Mouse (Mus musculus) c-Kit-positive CD71-positive TER-119-negative erythroid progenitor cells, embryonic 14.5 days (primary cell): ENCODE measurements at regions not wholly inside any gene's neighbourhood (a gene's known extent, or its start where the extent isn't known, plus 50 kb on each side); places are given as distances from the start of the nearest gene placed in this dataset.
A peak's percentile ranks its signal among the peaks of the same experiment; 100 is the strongest.
"Not testable (repeated sequence)": the region's sequence is repeated elsewhere in the genome, so short reads cannot be mapped to it uniquely, and the experiment has no call there.

Source experiments
- DNase-seq: peaks from one replicate; pipeline ENCODE4 v3.0.0-alpha.2; 2013; ENCODE audit warnings: low read depth

DNA sequence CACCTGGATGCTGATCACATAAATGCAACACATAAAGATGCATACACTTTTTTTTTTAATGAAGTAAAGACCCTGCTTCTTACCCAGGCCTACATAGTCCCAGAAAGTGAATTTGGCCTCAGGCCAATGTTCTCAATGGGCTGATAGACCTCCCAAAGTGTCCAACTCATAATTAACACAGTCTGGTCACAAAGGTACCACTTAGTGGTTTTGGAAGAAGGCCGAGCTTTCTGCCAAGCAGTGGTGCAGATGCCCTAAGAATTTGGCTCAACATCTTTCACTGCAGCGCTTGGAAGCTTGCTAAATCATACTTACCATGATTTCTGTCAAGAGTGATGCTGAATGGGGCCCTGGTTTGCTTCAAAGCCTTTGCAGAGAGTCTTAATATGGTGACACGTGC lies 706.4 kb upstream of the Rag2 start:
- no peak for DNase-seq

DNA sequence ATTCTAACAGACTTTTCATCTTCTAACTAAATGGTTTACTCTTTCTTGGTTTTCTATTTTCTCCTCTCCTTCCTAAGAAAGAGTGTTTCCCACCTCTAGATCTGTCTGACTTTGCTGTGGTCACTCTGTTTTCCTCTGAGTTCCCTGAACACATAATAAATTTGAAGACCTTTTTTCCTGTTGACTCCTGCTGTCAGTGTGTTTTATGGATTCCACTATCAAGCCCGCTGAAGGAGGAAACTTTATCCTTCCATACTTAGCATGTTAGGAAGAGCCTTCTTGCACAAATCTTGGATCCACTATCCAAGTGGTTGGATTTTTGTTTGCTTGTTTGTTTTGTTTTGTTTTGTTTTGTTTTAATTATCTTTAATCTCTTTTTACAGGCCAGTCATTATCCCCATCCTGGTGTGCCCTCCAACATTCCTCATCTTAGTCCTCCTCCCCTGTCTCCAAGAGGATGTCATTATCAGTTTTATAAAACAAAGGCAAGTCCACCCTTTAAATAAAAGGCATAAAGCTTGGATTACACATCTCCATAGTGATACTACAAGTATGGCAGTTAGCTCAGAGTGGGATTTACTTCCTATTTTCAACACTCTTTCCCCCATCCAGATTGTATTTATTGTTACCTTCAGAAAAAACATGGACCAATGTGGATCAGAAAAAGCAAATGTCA lies 704.8 kb upstream of the Rag2 start:
- no peak for DNase-seq

DNA sequence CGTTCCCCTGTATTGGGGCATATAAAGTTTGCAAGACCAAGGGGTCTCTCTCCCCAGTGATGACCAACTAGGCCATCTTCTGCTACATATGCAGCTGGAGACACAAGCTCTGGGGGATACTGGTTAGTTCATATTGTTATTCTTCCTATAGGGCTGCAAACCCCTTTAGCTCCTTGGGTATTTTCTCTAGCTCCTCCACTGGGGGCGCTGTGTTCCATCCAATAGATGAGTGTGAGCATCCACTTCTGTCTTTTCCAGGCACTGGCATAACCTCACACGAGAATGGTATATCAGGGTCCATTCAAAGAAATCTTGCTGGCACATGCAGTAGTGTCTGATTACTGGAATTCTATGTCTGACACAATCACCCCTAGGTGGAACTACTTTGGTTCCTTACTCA lies 675.9 kb upstream of the Rag2 start:
- DNase-seq: not testable (repeated sequence)

DNA sequence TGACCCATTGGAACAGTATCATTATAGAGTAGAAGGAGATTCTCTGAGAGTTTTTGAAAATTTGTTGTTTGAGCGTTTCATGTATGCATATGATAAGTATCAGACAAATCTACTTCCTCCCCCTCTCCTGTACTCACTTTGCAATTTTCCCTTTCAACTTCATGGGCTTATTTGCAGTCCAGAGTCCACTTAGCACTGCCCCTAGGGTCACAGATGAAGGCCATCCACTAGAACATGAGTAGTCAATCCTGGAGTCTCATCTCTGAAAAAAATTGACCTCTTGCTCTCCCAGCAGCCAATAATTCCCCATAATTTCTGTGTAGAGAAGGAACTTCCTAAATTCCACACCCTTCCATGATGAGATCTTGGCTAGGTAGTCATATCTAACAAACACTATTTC lies 665.1 kb upstream of the Rag2 start:
- no peak for DNase-seq

DNA sequence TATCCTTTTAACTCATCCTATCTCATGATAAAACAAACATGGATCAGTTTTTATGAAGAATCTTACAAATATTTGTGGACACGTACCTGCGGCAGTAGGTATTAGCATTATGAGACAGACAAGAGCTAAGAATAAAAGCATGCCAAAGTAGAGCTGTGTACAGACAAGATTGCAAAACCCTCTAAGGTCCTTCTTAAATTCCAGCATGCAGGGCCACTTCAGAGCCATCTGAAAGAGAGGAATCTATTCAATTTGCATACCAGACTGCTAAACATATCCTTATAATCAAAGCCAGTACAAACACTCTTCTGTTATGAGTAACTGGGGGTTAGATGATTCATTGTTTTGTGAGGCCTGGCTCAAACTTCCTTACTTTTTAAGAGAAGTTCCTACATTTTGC lies 659.9 kb upstream of the Rag2 start:
- DNase-seq: no peak

DNA sequence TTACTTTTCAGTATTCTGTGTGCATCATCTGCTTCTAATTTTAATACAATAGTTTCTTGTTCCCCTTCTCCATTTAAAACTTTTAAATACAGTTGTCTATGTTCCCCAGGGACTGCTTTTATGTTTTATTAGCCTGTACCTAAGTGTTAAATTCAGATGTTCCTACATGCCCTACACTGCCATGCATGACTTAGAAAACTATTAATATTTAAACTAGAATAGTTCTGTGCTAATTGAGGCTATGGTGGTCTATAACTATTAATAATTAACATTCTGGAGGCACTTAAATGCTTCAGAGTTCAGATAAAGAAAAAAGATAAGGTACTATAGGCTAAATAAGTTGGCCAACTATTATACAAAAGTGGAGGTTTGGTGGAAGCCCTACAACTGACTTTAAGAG lies 647.3 kb upstream of the Rag2 start:
- no peak for DNase-seq

DNA sequence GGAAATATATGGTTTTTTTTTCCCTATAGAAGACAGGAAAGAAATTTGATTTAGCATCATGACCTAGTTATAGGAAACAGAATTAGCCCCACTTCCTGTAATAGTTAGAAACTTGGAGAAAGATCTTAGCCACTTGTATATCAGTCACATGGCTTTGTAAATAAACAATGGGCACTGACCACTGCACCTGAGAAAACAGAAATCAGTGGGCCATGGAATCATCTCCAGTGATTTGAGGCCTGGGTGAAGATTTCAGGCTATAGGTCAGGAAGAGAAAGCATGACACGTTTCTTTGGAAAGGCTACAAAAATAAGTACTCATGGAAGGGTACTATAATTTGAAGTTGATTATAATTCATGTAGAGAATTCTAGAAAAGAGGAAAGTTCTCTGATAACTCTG lies 642.2 kb upstream of the Rag2 start:
- no peak for DNase-seq

DNA sequence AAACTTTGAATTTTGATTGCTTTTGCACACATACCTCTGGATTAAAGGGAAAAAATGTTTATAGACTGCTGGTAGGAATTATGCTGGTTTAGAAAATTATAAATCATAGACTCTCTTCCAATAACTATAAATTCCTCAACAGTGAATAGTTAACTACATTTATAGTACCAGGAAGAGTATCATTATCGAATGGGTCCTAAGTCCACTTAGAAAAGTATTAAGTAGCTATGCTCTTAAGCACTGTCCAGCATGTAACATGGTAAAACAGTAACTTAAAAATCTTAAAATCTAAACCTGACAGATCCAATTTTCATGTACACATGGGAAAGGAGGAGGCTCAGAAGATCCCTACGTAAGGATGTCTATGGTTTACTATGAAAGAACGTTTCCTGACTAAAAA lies 609.2 kb upstream of the Rag2 start:
- no peak for DNase-seq

DNA sequence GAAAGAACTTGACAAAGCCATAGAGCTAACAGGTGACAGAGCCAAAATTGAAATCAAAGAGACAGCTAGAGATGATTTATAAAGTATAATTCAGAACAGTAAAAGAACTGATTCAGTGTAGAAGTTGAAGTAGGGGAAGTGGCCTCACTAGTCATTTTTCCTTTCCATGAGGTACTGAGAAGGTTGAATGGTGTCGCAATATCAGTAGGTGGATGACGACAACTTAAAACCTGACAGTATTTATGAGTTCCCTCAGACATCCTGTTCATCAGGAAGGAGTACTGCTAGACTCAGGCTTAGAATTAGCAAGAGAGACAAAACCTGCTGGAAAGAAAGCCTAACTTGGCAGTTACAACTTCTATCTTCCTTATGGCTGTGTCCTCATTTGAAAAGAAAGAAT lies 605.1 kb upstream of the Rag2 start:
- no peak for DNase-seq

DNA sequence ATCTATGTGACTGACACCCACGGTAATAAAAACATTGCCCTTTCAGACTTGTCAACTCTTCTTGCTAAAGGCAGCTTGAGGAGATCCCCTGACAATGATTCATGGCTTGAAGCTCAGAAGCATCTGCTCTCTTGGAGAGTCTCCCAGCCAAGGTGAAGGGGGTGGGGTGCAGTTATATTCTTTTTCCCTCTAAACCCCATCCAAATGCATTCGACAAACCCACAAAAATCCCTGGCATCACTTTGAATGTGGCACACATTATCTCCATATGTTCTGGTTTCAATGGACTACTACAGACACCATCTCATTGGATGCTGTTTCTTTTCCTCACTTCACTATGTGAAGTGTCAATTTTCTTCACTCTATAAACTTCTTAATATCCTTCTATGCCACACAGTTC lies 603.0 kb upstream of the Rag2 start:
- no peak for DNase-seq

DNA sequence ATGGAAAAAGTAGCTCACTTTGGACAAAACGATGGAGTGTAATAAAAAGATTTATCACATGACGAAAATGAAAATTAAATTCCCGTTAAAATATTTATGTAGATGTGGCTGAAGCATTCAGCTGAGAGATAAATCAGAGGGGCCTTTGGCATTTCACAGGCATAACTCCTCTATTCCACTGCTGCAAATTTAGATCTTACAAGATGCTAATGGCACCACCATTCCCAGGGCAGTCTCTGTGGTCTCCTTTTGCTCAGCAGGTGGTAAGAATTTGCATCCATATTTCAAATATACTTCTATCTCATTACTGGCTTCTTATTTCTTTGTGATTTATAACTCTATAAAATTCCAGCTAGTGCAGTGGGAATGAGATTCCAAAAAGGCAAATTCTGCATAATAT lies 581.5 kb upstream of the Rag2 start:
- DNase-seq: no peak

DNA sequence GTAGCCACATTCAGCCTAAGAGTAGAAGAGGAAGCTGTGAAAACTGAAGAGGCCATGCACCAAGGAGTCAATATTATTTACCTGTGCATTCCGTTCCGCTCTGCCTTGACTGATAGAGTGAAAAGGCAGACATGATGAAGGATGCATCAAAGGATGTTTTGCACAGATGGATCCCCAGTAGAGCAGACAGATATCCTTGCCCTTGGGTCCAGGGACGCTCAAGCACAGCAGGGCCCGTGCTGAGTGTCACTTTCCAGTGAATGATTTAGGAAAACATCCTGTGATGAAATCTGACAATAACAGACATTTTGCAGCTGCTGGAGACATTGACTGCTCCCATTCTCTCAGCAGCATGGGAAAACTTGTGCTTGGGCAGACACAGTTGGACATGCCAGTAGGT lies 561.6 kb upstream of the Rag2 start:
- DNase-seq: no peak

DNA sequence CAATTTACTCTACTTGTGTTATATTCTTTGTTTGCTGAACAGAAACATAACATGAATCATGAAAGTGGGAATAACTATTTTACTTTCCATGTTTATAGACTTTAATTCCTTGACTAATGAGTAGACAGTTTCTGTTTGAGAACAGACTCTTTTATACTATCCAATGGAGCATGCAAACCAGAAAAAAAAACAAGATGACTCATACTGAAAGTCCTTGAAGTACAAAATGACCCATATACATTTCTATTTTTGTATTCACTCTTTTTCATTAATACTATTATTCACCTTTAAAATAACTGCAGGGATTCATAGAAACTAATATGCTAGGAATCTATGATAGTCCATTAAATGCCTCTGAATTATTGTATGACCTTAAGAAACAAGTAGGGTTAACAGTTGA lies 549.5 kb upstream of the Rag2 start:
- no peak for DNase-seq

DNA sequence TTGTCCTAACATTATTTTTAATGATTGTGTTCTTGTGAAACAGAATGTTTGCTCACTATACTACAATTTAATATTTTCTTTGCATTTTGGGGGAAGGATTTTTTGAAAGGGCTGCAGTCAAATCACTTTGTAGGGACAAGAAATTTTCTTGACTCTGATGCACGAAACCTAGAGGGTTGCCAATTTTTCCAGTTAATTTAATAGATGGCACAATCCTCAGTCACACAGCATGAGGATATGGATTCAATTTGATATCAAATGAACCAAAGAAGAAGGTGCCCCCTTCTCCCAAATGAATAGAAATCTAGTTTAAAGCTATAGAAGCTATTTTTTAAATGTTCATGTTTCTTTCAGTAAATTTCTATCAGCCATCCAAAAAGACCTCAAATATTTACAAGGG lies 544.3 kb upstream of the Rag2 start:
- no peak for DNase-seq

DNA sequence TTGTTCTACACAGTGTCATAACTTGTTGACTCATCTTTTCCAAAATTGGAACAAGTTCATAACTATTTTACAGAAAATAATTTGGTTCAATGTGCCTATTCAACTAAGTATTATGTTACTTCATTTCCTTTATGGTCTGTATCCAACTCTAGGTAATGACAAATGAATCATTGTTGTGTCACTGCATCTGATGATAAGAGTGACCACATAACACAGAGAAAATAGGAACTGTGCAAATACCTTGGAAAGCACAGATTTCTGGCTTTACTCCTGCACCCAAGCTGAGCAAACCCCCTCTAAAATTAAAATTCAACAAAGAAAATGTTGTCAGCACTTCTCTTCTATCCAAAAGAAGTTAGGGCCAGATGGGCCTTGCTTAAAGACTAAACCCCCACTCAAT lies 540.7 kb upstream of the Rag2 start:
- no peak for DNase-seq

DNA sequence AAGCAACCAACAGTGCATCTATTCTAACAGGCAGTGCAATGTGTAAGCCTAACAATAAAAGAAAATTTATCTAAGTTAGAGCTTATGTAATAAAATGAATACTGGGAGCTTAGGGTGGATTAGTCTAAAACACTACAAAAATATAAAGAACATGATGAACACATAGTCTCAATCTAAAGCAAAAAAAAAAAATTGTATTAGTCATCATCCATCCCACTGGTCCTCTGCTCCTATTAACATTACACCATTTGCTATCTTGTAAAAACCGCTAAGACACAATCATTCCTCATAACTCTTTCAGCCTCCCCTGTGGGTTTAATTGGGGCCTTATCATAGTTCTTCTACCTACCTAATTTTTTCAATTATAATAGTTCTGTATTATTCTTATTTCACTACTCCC lies 539.9 kb upstream of the Rag2 start:
- DNase-seq: no peak

DNA sequence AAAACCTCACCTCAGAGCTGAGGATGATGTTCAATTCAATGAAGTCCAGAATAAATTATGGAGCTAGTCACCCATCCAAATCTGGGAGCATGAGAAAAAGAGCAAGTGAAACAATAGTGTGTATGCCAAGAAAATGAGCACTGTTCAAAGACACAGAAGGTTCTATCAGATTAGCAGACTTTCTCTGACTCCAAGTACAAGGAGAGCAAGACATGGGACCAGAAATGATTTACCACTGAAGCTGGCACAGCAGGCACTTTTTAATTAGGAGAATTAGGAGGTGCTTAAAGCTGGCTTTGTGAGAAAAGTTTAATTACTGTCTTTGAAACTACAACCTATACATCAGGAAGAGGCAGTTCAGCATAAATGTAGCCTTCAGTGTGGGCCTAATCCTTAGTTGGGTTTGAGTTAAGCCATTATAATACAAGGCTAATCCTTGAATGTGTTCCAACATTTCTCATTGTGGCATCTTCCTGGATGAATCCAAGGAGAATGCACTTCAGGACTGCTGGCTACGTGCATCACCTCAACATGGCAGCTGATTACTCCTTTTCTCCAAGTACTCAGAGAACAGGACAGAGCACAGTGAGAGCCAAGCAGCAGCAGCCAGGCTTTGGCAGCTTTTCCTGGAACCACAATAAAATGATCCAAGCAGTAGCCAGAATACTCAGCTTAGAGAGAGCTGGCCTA lies 517.2 kb upstream of the Rag2 start:
- DNase-seq: no peak

DNA sequence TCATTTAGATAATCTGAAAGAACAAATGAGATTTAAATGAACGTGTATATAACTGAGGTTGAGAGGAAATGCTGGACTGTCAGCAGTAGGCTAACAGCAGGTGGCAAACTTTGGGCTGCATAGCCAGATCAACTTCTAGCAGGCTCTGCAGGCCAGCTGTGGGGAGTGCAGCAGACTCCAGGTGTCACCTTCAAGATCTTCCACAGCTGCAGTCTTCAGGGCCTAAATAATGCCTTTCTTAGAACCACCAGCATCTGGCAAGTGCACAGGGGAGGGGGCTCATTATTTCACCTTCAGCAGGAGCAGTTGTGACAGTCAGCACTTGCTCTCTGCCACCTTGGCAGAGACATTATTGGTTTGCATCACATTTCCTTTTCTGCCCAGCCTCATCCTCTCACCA lies 487.7 kb upstream of the Rag2 start:
- no peak for DNase-seq

DNA sequence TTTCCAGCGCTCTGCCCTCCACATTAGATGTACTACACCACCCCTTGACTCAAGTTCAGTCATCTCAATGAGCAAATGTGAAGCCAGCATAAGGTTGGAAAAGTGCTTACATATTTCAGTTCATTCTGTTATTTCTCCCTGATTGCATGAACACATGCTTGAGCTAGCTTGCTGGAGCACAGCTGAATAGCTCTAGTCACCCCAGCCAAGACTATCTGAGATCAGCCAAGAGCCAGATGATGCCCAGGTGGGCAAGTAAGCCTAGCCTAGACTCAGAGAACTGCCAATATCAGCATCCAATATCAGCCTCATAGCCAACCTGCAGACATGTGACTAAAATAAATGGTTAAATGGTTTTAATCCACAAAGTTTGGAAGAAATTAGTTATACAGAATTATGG lies 484.6 kb upstream of the Rag2 start:
- no peak for DNase-seq

DNA sequence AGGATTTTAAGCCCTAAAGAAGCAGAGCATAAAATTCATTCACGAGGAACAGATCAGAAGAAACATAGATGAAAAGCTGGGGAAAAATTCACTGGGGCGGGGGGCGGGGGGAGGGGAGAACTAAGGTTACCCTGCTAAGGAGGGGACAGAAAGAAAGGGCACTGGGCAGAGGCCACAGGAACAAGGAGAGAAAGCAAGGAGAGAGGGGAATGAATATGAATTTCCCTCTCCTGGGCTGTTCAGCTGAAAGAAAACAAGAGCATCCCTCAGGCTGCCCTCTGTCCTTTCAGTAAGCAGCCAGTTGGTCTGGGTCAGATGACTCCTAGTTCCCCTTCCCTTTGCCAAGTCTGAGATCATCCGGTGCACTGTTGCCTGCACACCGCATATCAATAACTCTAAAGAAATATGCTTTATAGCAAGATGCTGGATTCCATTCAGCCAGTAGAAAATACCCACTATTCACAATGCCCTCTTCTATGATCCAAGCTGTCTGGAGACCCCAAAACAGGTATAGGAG lies 467.7 kb upstream of the Rag2 start:
- no peak for DNase-seq

DNA sequence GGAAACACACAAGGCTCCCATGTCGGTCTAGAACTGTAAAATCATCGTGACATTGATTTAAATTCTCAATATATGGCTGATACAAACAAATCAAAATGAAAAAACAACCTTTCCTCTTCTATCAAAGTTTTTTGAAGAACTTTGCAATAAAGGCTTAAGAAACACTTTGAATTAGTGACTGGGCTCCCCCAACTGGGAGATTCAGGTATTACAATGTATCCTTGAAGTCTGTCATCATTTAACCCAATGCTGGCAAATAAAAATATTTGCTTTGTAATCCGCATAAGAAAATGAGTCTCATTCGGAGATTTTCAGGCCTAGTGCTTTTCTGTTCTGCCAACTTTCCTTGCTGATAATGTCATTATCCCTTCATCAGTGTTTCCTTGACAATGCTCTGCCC lies 465.2 kb upstream of the Rag2 start:
- peak; percentile 7 for DNase-seq

DNA sequence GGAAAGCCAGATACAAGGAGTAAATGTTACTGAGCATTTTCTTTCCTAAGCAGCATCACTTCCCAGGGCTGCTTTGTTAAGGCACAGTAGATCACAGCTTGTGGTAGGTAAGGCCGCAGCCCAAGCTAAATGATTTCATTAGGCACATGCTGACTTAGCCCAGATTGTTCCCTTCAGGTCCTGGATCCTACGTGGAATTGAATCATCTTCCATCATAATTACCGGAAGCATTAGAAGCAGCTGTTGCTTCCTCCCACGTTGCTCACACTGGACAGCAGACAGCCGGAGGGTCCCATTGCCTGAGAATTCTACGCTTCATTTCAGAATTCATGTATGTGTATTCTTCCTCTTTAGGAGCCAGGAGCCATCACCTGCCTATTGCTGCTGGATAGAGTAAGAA lies 458.6 kb upstream of the Rag2 start:
- no peak for DNase-seq

DNA sequence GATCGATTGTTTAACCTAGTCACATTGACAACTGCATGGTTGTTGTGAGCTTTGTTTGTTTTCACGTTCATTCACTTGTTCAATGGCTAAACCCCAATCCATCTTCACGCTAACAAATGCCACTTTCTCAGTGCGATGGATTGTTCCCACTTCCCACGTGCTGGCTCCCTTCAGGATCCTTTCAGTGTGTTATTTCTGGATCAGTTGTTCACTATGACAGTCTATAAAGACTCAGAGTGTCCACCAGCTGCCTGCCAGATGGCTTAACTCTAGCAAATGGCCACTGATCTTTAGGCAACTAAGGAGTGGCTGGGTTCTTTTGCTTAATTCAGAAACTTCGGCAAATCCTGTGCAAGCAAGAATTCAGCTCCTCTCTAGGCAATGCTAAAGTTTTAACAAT lies 451.7 kb upstream of the Rag2 start:
- no peak for DNase-seq

DNA sequence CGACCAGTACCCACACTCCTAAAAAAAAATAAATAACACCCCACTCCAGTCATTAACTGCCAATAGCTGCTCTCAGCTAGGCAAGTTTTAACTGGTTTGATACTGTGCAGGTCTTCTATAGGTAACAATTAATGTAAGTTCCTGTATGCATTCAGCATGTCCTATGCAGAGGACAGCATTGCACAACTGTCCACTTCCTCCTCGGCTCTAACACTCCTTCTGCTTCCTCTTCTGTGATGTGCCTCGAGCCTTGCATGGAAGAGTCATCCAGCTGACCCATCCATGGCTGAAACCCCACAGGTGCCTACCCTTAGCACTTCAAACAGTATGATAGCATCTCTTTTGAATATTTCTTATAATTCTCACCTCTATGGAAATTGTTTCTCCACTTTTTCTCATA lies 449.4 kb upstream of the Rag2 start:
- no peak for DNase-seq
